Mouse (Mus musculus) embryonic facial prominence, embryonic 15.5 days (tissue): ENCODE data around the gene Gbf1. TPM values are rescaled to one million over a fixed set of nuclear protein-coding genes. Genes with fewer than 3 reads are reported as not detected.

Experiments used
- ATAC-seq: fragments of 200-750 bp; cut with Nextera tagmentation; 2 replicates; pipeline ENCODE4 v1.8.0; 2017; ENCODE audit warnings: low read depth, moderate TSS enrichment; ENCODE audit not compliant: insufficient number of reproducible peaks, low FRiP score, low TSS enrichment
- H3K27ac ChIP-seq: fragments of 300-500 bp; sonication (generic); replicated peaks from 2 replicates; pipeline ENCODE4 v1.5.1; 2015; ENCODE audit warnings: mild to moderate bottlenecking, inconsistent platforms
- H3K27me3 ChIP-seq: fragments of 300-500 bp; sonication (generic); 2 replicates; pipeline ENCODE4 v1.6.1; 2015; ENCODE audit warnings: inconsistent platforms
- H3K36me3 ChIP-seq: fragments of 300-500 bp; sonication (generic); 2 replicates; pipeline ENCODE4 v1.6.1; 2015; ENCODE audit warnings: mild to moderate bottlenecking, inconsistent platforms
- H3K4me1 ChIP-seq: fragments of 300-500 bp; sonication (generic); 2 replicates; pipeline ENCODE4 v1.6.1; 2015; ENCODE audit warnings: inconsistent platforms
- H3K4me2 ChIP-seq: fragments of 300-500 bp; sonication (generic); replicated peaks from 2 replicates; pipeline ENCODE4 v1.6.1; 2015; ENCODE audit warnings: mild to moderate bottlenecking, inconsistent platforms
- H3K4me3 ChIP-seq: fragments of 300-500 bp; sonication (generic); replicated peaks from 2 replicates; pipeline ENCODE4 v1.5.1; 2015; ENCODE audit warnings: mild to moderate bottlenecking, inconsistent platforms
- H3K9ac ChIP-seq: fragments of 300-500 bp; sonication (generic); 2 replicates; pipeline ENCODE4 v1.6.1; 2015; ENCODE audit warnings: inconsistent platforms
- H3K9me3 ChIP-seq: fragments of 300-500 bp; sonication (generic); replicated peaks from 2 replicates; pipeline ENCODE4 v1.6.1; 2016; ENCODE audit warnings: inconsistent platforms
- WGBS: fragments of 180-500 bp; shearing (Covaris S2); methylation state at CpG from one replicate; pipeline ENCODE4 v1.1.7; 2015; 5-methylcytosine and 5-hydroxymethylcytosine counted together
- polyA plus RNA-seq: library from polyadenylated mRNA; unstranded; fragments of >200 nt; fragmentation: Nextera tagmentation; extraction: Ambion mirVana; gene quantifications from 2 replicates; pipeline ENCODE4 v1.2.1, GENCODE M21; 2015

Gbf1 gene
- polyA plus RNA-seq, 1 experiment from 2014 or later: 61.2 TPM

- peaks cover 68% of the 10 kb centered on the region for H3K36me3 ChIP-seq
- ATAC-seq: no peak
- no peaks in the 10 kb centered on the region for H3K27me3 ChIP-seq
Observed at GRCm38 (mm10) chr19:46275307-46275706, 123.0 kb downstream of the Gbf1 start.

DNA sequence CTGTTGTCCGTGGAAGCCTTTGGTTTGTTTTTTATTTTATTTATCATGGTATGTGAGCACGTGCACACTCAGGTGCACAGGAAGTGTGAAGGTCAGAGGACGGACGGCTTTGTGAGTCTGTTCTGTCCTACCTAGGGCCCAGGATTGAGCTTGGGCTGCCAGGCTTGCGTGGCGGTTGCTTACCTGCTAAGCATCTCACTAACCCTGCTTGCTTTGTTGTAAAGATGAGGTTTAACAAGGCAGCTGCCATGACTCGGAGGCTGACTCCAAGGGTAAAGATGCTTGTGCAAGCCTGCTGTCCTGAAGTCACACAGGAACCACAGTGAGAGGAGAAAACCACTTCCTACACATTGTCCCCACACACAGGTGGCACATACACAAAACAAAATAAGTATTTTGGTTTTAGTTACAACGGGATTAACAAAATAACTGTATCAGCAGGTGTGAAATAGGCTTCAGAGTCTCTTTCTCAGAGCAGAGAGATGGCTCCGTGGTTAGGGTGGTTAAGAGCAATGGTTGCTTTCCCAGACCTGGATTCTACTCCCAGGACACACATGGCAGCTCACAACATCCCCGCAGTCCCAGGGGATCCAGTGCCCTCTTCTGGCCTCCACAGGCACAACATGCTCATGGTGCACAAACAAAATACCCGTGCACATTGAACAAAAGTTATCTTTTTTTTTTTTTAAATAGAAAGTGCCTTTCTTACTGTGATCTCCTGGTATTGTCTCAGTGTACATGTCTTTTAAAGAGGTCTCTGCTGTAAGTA, 130.0 kb downstream of the Gbf1 start:
- no peaks in the 10 kb centered on the region for H3K27me3 ChIP-seq

More at GRCm38 (mm10) chr19:46275307-46275706, 123.0 kb downstream of the Gbf1 start:
- H3K27ac ChIP-seq: no peak overlapping the region
- H3K4me2 ChIP-seq: no peak overlapping the region
- no peak overlapping the region for H3K9ac ChIP-seq
- H3K9me3 ChIP-seq: no peaks in the 10 kb centered on the region
- no peak overlapping the region for H3K4me3 ChIP-seq
- H3K4me1 ChIP-seq: no peaks in the 10 kb centered on the region

DNA sequence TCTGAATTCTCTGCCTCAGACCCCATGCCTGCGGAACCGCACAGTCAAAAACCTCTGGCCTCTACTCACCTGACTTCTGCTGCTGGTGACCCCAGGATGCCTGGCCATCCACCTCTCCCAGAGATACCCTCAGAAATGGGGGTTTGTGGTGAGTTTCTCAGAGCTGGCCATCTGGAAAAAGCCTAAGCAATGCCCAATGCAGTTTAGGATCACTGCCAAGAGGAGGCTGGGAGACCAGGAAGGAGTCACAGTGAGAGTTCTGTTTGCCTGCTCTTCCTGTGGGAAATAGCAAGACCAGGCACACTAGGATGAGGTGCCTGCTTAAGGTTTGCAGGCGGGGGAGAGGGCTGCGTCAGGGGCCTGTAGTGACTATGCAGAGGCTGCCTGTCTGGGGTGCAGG, 132.4 kb downstream of the Gbf1 start:
- H3K4me1 ChIP-seq: no peaks in the 10 kb centered on the region
- no peaks in the 10 kb centered on the region for H3K27me3 ChIP-seq
- no peak for ATAC-seq
- H3K4me2 ChIP-seq: no peak overlapping the region
- H3K27ac ChIP-seq: no peak overlapping the region
- H3K36me3 ChIP-seq: peaks cover 79% of the 10 kb centered on the region
- H3K9ac ChIP-seq: no peak overlapping the region
- H3K4me3 ChIP-seq: no peak overlapping the region
- WGBS: 91% methylated on average over 4 of the region's 4 CpGs
- H3K9me3 ChIP-seq: no peaks in the 10 kb centered on the region

More for the DNA sequence above, 130.0 kb downstream of the Gbf1 start:
- no peak overlapping the region for H3K9ac ChIP-seq
- no peak overlapping the region for H3K4me2 ChIP-seq
- H3K4me3 ChIP-seq: no peak overlapping the region
- H3K9me3 ChIP-seq: no peaks in the 10 kb centered on the region
- peaks cover 85% of the 10 kb centered on the region for H3K36me3 ChIP-seq
- ATAC-seq: no peak
- no peaks in the 10 kb centered on the region for H3K4me1 ChIP-seq
- no peak overlapping the region for H3K27ac ChIP-seq
- 91% methylated on average over 11 of the region's 11 CpGs for WGBS

- H3K27ac ChIP-seq: no peak overlapping the region
- H3K4me3 ChIP-seq: no peak overlapping the region
- no peaks in the 10 kb centered on the region for H3K9me3 ChIP-seq
- H3K4me2 ChIP-seq: no peak overlapping the region
- 85% methylated on average over 7 of the region's 7 CpGs for WGBS
- H3K36me3 ChIP-seq: peaks cover 69% of the 10 kb centered on the region
- no peaks in the 10 kb centered on the region for H3K4me1 ChIP-seq
- ATAC-seq: no peak
- H3K9ac ChIP-seq: no peak overlapping the region
- H3K27me3 ChIP-seq: no peaks in the 10 kb centered on the region
Observed at GRCm38 (mm10) chr19:46285631-46286030, 133.3 kb downstream of the Gbf1 start.

DNA sequence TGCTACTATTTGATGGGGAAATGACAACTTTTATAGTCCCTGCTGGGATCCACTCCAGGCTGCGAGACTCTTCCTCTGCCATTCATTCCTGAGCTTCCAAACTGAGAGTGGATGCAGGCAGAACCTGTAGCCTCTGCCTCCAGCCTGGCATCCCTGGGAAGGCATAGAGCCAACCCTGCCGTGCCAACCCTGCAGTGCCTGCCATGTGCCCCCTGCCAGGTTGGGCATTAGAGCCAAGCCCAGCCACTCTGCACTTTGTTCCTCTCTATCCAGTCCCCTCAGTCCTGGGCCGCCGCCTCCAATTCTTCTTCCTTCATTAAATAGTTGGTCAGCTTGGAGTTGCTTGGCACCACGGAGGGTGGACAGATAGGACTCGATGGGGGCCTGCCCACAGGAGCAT, 133.7 kb downstream of the Gbf1 start:
- 95% methylated on average over 6 of the region's 6 CpGs for WGBS
- H3K4me3 ChIP-seq: no peak overlapping the region
- no peaks in the 10 kb centered on the region for H3K9me3 ChIP-seq
- H3K27ac ChIP-seq: no peak overlapping the region
- no peaks in the 10 kb centered on the region for H3K27me3 ChIP-seq
- no peaks in the 10 kb centered on the region for H3K4me1 ChIP-seq
- ATAC-seq: no peak
- H3K36me3 ChIP-seq: peaks cover 66% of the 10 kb centered on the region
- no peak overlapping the region for H3K9ac ChIP-seq
- no peak overlapping the region for H3K4me2 ChIP-seq

GRCm38 (mm10) chr19:46286926-46287325, 134.6 kb downstream of the Gbf1 start:
- no peak overlapping the region for H3K27ac ChIP-seq

GRCm38 (mm10) chr19:46287566-46287965, 135.3 kb downstream of the Gbf1 start:
- H3K36me3 ChIP-seq: peaks cover 51% of the 10 kb centered on the region
- no peaks in the 10 kb centered on the region for H3K27me3 ChIP-seq
- no peak overlapping the region for H3K4me2 ChIP-seq
- H3K9ac ChIP-seq: no peak overlapping the region
- no peak overlapping the region for H3K4me3 ChIP-seq
- H3K9me3 ChIP-seq: no peaks in the 10 kb centered on the region
- no peak overlapping the region for H3K27ac ChIP-seq
- WGBS: 86% methylated on average over 3 of the region's 3 CpGs
- no peaks in the 10 kb centered on the region for H3K4me1 ChIP-seq
- ATAC-seq: no peak

More at GRCm38 (mm10) chr19:46286926-46287325, 134.6 kb downstream of the Gbf1 start:
- H3K4me3 ChIP-seq: no peak overlapping the region
- no peak overlapping the region for H3K4me2 ChIP-seq
- no peak overlapping the region for H3K9ac ChIP-seq
- no peaks in the 10 kb centered on the region for H3K9me3 ChIP-seq
- H3K36me3 ChIP-seq: peaks cover 57% of the 10 kb centered on the region
- ATAC-seq: no peak
- H3K4me1 ChIP-seq: no peaks in the 10 kb centered on the region
- H3K27me3 ChIP-seq: no peaks in the 10 kb centered on the region
- 87% methylated on average over 3 of the region's 3 CpGs for WGBS

DNA sequence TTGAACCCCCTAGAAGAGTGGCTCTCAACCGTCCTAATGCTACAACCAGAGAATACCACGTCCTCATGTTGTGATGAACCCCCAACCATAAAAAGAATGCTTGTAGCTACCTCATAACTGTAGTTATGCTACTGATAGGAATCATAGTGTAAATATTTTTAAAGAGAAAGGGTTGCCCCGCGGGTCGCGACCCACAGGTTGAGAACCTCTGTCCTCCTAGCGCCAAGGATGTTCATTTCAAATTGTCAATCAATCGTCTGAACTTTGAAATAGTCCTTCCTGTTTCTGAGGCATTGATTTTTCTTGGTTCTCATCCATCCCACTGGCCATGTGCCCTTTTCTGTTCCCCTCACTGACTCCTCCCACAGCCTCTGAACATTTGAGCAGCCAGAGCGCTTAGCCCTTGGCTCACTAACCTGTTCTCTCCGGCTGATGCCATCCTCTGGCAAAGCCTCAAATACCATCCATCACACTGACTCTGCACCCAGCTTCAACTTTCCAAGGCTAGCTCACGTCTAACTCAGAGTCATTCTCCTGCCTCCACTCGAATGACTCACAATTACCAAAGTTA, 138.3 kb downstream of the Gbf1 start:
- WGBS: 67% methylated on average over 12 of the region's 12 CpGs

GRCm38 (mm10) chr19:46296938-46297337, 144.6 kb downstream of the Gbf1 start:
- H3K36me3 ChIP-seq: no peaks in the 10 kb centered on the region
- H3K9me3 ChIP-seq: no peaks in the 10 kb centered on the region
- no peak overlapping the region for H3K4me3 ChIP-seq
- H3K27me3 ChIP-seq: no peaks in the 10 kb centered on the region
- no peak overlapping the region for H3K9ac ChIP-seq
- H3K4me1 ChIP-seq: no peaks in the 10 kb centered on the region
- 62% methylated on average over 4 of the region's 4 CpGs for WGBS
- H3K27ac ChIP-seq: no peak overlapping the region
- ATAC-seq: no peak
- H3K4me2 ChIP-seq: no peak overlapping the region

More for the DNA sequence above, 138.3 kb downstream of the Gbf1 start:
- H3K9ac ChIP-seq: no peak overlapping the region
- no peak overlapping the region for H3K4me2 ChIP-seq
- H3K4me1 ChIP-seq: no peaks in the 10 kb centered on the region
- H3K9me3 ChIP-seq: no peaks in the 10 kb centered on the region
- no peaks in the 10 kb centered on the region for H3K27me3 ChIP-seq
- H3K4me3 ChIP-seq: no peak overlapping the region
- no peak overlapping the region for H3K27ac ChIP-seq
- peaks cover 20% of the 10 kb centered on the region for H3K36me3 ChIP-seq
- no peak for ATAC-seq

GRCm38 (mm10) chr19:46300294-46301045, 148.2 kb downstream of the Gbf1 start:
- no peak for ATAC-seq
- WGBS: 42% methylated on average over 8 of the region's 8 CpGs
- Histone ChIP-seq H3K27me3 (no peaks in the 10 kb centered on the region), H3K4me3 (no peak overlapping the region), H3K9me3 (no peaks in the 10 kb centered on the region), H3K4me2 (no peak overlapping the region), H3K4me1 (peaks cover 13% of the 10 kb centered on the region), H3K9ac (no peak overlapping the region), H3K27ac (no peak overlapping the region), H3K36me3 (no peaks in the 10 kb centered on the region)

DNA sequence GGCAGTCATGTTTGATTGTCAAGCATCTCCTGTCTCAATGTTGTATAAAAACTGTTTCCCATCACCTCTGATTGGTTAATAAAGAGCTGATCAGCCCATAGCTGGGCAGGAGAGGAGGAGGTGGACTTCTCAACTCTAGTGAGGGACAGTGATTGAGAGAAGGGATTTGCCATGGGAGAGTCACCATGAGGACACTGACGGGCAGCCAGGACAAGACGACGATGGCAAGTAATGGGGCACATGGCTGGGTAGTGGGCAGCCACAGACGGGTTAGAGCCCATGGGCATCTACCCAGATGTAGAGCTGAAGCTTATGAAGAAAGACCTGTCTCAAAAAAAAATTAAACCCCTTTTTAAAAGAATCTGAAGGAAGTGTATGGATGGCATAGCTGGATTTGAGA, 150.2 kb downstream of the Gbf1 start:
- H3K27me3 ChIP-seq: peaks cover 9% of the 10 kb centered on the region; the same call in 1 of the 2 replicates
- peaks cover 19% of the 10 kb centered on the region for H3K4me1 ChIP-seq
- H3K4me2 ChIP-seq: no peak overlapping the region
- 89% methylated on average over 4 of the region's 4 CpGs for WGBS
- no peak overlapping the region for H3K27ac ChIP-seq
- H3K4me3 ChIP-seq: no peak overlapping the region
- no peaks in the 10 kb centered on the region for H3K9me3 ChIP-seq
- no peak for ATAC-seq
- peaks cover 6% of the 10 kb centered on the region; the same call in 1 of the 2 replicates for H3K36me3 ChIP-seq
- H3K9ac ChIP-seq: no peak overlapping the region
